Mouse (Mus musculus) hindbrain, embryonic 11.5 days (tissue): ENCODE results near the gene Tmem139. TPM values are rescaled to one million over a fixed set of nuclear protein-coding genes. Genes with fewer than 3 reads are reported as not detected.

ENCODE experiments used
- ATAC-seq: fragments of 200-750 bp; cut with Nextera tagmentation; 2 replicates; pipeline ENCODE4 v1.8.0; 2017; ENCODE audit warnings: mild to moderate bottlenecking, moderate TSS enrichment, moderate library complexity; ENCODE audit not compliant: low FRiP score
- DNase-seq: peaks from one replicate; pipeline ENCODE4 v3.0.0-alpha.2; 2015; ENCODE audit warnings: low spot score
- H3K27ac ChIP-seq: fragments of 300-500 bp; sonication (generic); 2 replicates; pipeline ENCODE4 v1.5.1; 2014; ENCODE audit warnings: mild to moderate bottlenecking, low read depth, low read length
- H3K27me3 ChIP-seq: fragments of 300-500 bp; sonication (generic); 2 replicates; pipeline ENCODE4 v1.6.1; 2014; ENCODE audit warnings: mild to moderate bottlenecking, low read length, moderate library complexity, mixed read lengths; ENCODE audit not compliant: control insufficient read depth, insufficient read depth
- H3K36me3 ChIP-seq: fragments of 300-500 bp; sonication (generic); 2 replicates; pipeline ENCODE4 v1.6.1; 2014; ENCODE audit warnings: mild to moderate bottlenecking, low read length, moderate library complexity, mixed read lengths; ENCODE audit not compliant: control insufficient read depth, insufficient read depth
- H3K4me1 ChIP-seq: fragments of 300-500 bp; sonication (generic); replicated peaks from 2 replicates; pipeline ENCODE4 v1.6.1; 2014; ENCODE audit warnings: low read length, mixed read lengths; ENCODE audit not compliant: control insufficient read depth, insufficient read depth
- H3K4me2 ChIP-seq: fragments of 300-500 bp; sonication (generic); replicated peaks from 2 replicates; pipeline ENCODE4 v1.6.1; 2014; ENCODE audit warnings: mild to moderate bottlenecking, low read depth, low read length
- H3K4me3 ChIP-seq: fragments of 300-500 bp; sonication (generic); 2 replicates; pipeline ENCODE4 v1.5.1; 2014; ENCODE audit warnings: low read depth, low read length
- H3K9ac ChIP-seq: fragments of 300-500 bp; sonication (generic); 2 replicates; pipeline ENCODE4 v1.6.1; 2014; ENCODE audit warnings: low read depth, low read length
- H3K9me3 ChIP-seq: fragments of 300-500 bp; sonication (generic); 2 replicates; pipeline ENCODE4 v1.6.1; 2016; ENCODE audit warnings: low read length; ENCODE audit not compliant: control insufficient read depth
- WGBS: fragments of 180-500 bp; shearing (Covaris S2); extraction: QIAGEN DNeasy Blood & Tissue Kit; methylation state at CpG from one replicate; pipeline ENCODE4 v1.1.7; 2014; 5-methylcytosine and 5-hydroxymethylcytosine counted together
- polyA plus RNA-seq: library from polyadenylated mRNA; unstranded; fragments of >200 nt; fragmentation: Nextera tagmentation; extraction: Ambion mirVana; gene quantifications from 2 replicates; pipeline ENCODE4 v1.2.1, GENCODE M21; 2014

The Tmem139 gene
- polyA plus RNA-seq, result 0.63 and 0.86 TPM in 2 replicates

GRCm38 (mm10) chr6:42261524-42262170 is at the start of gene Tmem139:
Gene Tmem139, plus strand, starts transcription at chr6:42261970.
- no peaks in the 10 kb centered on the region for H3K27me3 ChIP-seq
- 20% methylated on average over 20 of the region's 20 CpGs for WGBS
- no peak within 1 kb of the TSS for H3K27ac ChIP-seq
- no peak within 1 kb of the TSS for H3K4me2 ChIP-seq
- no peaks in the 10 kb centered on the region for H3K9me3 ChIP-seq
- H3K4me3 ChIP-seq, result no peak within 1 kb of the TSS
- ATAC-seq, result no peak
- no peaks in the 10 kb centered on the region for H3K4me1 ChIP-seq
- H3K36me3 ChIP-seq, result no peaks in the 10 kb centered on the region
- no peak within 1 kb of the TSS for H3K9ac ChIP-seq
- no peak for DNase-seq

- ATAC-seq (no peak), DNase-seq (no peak)
- no peaks in the 10 kb centered on the region for H3K36me3 ChIP-seq
- H3K9me3 ChIP-seq, result no peaks in the 10 kb centered on the region
- no peaks in the 10 kb centered on the region for H3K27me3 ChIP-seq
- H3K27ac ChIP-seq, result no peak within 1 kb of the TSS
- no peak within 1 kb of the TSS for H3K9ac ChIP-seq
- 81% methylated on average over 2 of the region's 2 CpGs for WGBS
- no peak within 1 kb of the TSS for H3K4me2 ChIP-seq
- no peak within 1 kb of the TSS for H3K4me3 ChIP-seq
- no peaks in the 10 kb centered on the region for H3K4me1 ChIP-seq
Observed at GRCm38 (mm10) chr6:42215028-42215427, 46.7 kb upstream of the Tmem139 start, which contains the start of gene Tas2r144. Gene Tas2r144, plus strand, starts transcription at chr6:42215328.

GRCm38 (mm10) chr6:42222286-42222685 is 39.5 kb upstream of the Tmem139 start:
- Histone ChIP-seq H3K4me1 (no peaks in the 10 kb centered on the region), H3K9me3 (no peaks in the 10 kb centered on the region), H3K36me3 (no peaks in the 10 kb centered on the region), H3K9ac (no peak overlapping the region), H3K27me3 (no peaks in the 10 kb centered on the region), H3K4me2 (no peak overlapping the region), H3K4me3 (no peak overlapping the region), H3K27ac (no peak overlapping the region)
- no peak for ATAC-seq
- DNase-seq, result no peak
- 51% methylated on average over 3 of the region's 3 CpGs for WGBS

- Histone ChIP-seq H3K27ac (no peak overlapping the region), H3K4me3 (no peak overlapping the region), H3K9ac (no peak overlapping the region), H3K4me1 (no peaks in the 10 kb centered on the region), H3K4me2 (no peak overlapping the region), H3K36me3 (no peaks in the 10 kb centered on the region), H3K27me3 (no peaks in the 10 kb centered on the region), H3K9me3 (no peaks in the 10 kb centered on the region)
- no peak for ATAC-seq
- DNase-seq, result no peak
- WGBS, result 70% methylated on average over 4 of the region's 4 CpGs
Observed at GRCm38 (mm10) chr6:42225046-42225445, 36.7 kb upstream of the Tmem139 start.

GRCm38 (mm10) chr6:42227240-42228101 is 34.3 kb upstream of the Tmem139 start:
- Histone ChIP-seq H3K4me2 (no peak overlapping the region), H3K9me3 (no peaks in the 10 kb centered on the region), H3K27me3 (no peaks in the 10 kb centered on the region), H3K4me3 (no peak overlapping the region), H3K9ac (no peak overlapping the region), H3K36me3 (no peaks in the 10 kb centered on the region), H3K27ac (no peak overlapping the region), H3K4me1 (no peaks in the 10 kb centered on the region)
- peak; percentile 56; the same call in 1 of the 2 replicates for ATAC-seq
- peak; percentile 82 for DNase-seq
- 33% methylated on average over 17 of the region's 17 CpGs for WGBS

- Histone ChIP-seq H3K4me3 (no peak overlapping the region), H3K27ac (no peak overlapping the region), H3K27me3 (no peaks in the 10 kb centered on the region), H3K9ac (no peak overlapping the region), H3K4me2 (no peak overlapping the region), H3K9me3 (no peaks in the 10 kb centered on the region), H3K36me3 (no peaks in the 10 kb centered on the region), H3K4me1 (no peaks in the 10 kb centered on the region)
- DNase-seq, result no peak
- 80% methylated on average over 4 of the region's 4 CpGs for WGBS
- ATAC-seq, result no peak
Observed at GRCm38 (mm10) chr6:42229610-42230009, 32.2 kb upstream of the Tmem139 start.

- Histone ChIP-seq H3K36me3 (no peaks in the 10 kb centered on the region), H3K4me2 (no peak overlapping the region), H3K27ac (no peak overlapping the region), H3K9ac (no peak overlapping the region), H3K27me3 (no peaks in the 10 kb centered on the region), H3K4me3 (no peak overlapping the region), H3K4me1 (no peaks in the 10 kb centered on the region), H3K9me3 (no peaks in the 10 kb centered on the region)
- ATAC-seq (no peak), DNase-seq (no peak)
- 90% methylated on average over 3 of the region's 3 CpGs for WGBS
Observed at GRCm38 (mm10) chr6:42231191-42231590, 30.6 kb upstream of the Tmem139 start.

- H3K4me1 ChIP-seq, result no peaks in the 10 kb centered on the region
- no peak overlapping the region for H3K4me3 ChIP-seq
- ATAC-seq, result no peak
- no peak overlapping the region for H3K9ac ChIP-seq
- 80% methylated on average over 6 of the region's 6 CpGs for WGBS
- H3K27me3 ChIP-seq, result no peaks in the 10 kb centered on the region
- no peaks in the 10 kb centered on the region for H3K36me3 ChIP-seq
- no peaks in the 10 kb centered on the region for H3K9me3 ChIP-seq
- DNase-seq, result no peak
- H3K27ac ChIP-seq, result no peak overlapping the region
- no peak overlapping the region for H3K4me2 ChIP-seq
Observed at GRCm38 (mm10) chr6:42237276-42237805, 24.4 kb upstream of the Tmem139 start.
